Mouse (Mus musculus) embryonic fibroblast, embryonic 13.5 days (primary cell): ENCODE measurements at regions not wholly inside any gene's neighbourhood (a gene's known extent, or its start where the extent isn't known, plus 50 kb on each side); places are given as distances from the start of the nearest gene placed in this dataset.

Source experiments
- H3K27ac ChIP-seq: 2 replicates; pipeline ENCODE4 v1.5.1; 2012; ENCODE audit warnings: low read length, control low read depth, inconsistent platforms; ENCODE audit not compliant: insufficient read depth
- H3K4me1 ChIP-seq: 2 replicates; pipeline ENCODE4 v1.6.1; 2011; ENCODE audit warnings: low read length; ENCODE audit not compliant: control insufficient read depth, insufficient read depth
- H3K4me3 ChIP-seq: 2 replicates; pipeline ENCODE4 v1.5.1; 2011; ENCODE audit warnings: mild to moderate bottlenecking, control low read depth, low read length; ENCODE audit not compliant: insufficient read depth
- CTCF ChIP-seq: IDR thresholded peaks from 2 replicates; pipeline ENCODE4 v1.5.1; 2011; ENCODE audit warnings: mild to moderate bottlenecking, control low read depth, low read length, moderate library complexity, borderline replicate concordance; ENCODE audit not compliant: insufficient read depth
- POLR2A ChIP-seq: IDR thresholded peaks from 2 replicates; pipeline ENCODE4 v1.6.1; 2011; ENCODE audit warnings: low read depth, mild to moderate bottlenecking, control low read depth, low read length, moderate library complexity

DNA sequence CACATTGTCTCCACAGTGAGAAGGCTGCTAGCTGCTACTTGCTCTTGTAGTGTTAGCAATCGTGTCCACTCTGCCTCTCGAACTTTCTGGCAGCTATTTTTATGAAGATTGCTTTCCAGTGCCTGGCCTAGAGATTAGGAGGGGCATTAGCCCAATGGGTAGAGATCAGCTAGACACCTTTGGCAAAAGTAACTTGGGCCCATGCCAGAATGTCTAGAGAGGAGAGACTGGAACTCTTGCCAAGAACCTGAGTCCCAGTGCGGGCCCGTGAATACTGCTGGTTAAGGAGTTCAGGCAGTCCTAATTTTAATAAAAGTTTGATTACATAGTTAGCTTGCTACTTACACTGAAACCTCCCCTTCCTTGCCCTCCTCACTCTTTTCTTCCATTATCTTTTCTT is 648.8 kb downstream of the Slc4a3 start:
- Histone ChIP-seq H3K27ac (no peak overlapping the region), H3K4me1 (no peaks in the 10 kb centered on the region), H3K4me3 (no peak overlapping the region)
- TF ChIP-seq POLR2A, result no peak
- no peak for TF ChIP-seq CTCF

DNA sequence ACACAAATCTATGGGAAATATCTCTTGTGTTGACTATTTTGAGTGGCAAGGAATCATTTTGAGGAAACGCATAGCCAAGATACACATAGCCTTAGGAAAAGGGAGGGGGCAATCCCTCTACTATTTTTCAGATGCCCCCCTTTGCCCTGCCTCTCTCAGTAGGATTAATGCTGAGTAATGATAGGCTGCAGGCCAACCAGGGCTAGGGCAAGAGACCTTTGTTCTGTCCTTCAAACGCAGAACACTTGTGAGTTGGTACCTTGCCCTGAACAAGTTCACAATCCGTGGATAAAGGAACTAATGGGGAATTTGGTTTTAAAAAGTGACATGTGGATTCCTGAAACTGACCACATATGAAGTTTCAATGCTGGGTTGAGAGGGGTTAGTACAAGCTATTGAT is 651.6 kb downstream of the Slc4a3 start:
- H3K27ac ChIP-seq, result no peak overlapping the region
- no peak overlapping the region for H3K4me3 ChIP-seq
- H3K4me1 ChIP-seq, result no peaks in the 10 kb centered on the region; the same call in 1 of the 2 replicates
- TF ChIP-seq CTCF, result no peak
- no peak for TF ChIP-seq POLR2A

DNA sequence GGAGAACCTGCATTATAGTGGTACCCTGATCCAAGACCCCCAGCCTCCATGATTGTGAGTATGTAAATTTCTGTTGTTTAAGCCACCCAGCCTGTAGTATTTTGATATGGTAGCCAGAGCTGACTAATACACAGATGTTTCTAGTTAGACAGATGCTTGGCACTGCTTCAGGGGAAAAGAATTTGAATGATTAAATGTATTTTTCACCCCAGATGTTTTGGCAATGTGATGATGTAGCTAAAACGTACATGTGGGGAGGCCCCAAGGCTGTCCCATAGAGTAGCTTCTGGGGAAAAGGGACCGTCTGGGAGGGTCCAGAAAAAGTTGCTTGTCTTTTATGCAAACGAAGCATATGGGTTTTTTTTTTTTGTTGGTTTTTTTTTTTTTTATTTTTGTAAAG is 654.8 kb downstream of the Slc4a3 start:
- Histone ChIP-seq H3K4me1 (no peaks in the 10 kb centered on the region; the same call in 1 of the 2 replicates), H3K4me3 (no peak overlapping the region), H3K27ac (no peak overlapping the region)
- TF ChIP-seq CTCF, result no peak

DNA sequence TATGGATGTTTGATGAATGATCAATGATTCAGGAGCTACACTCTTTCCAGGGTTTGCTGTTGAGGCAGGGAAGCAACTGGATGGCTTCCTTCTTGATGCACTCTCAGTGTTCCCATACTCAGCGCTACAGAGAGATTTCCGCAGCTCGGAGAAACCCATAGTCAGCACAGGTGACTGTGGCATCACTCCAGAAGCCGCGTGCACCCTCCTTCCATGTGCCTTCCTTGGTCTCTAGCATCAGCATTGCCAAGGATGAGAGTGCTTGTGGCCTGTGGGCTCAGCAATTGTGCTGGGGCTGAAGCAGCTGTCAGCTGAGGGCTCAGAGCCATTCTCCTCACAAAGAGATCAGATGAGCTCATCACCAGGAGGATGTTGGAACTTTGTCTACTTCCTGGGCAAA is 666.4 kb downstream of the Slc4a3 start:
- H3K4me1 ChIP-seq, result no peaks in the 10 kb centered on the region
- H3K27ac ChIP-seq, result no peak overlapping the region
- H3K4me3 ChIP-seq, result no peak overlapping the region
- TF ChIP-seq CTCF (no peak), POLR2A (no peak)

DNA sequence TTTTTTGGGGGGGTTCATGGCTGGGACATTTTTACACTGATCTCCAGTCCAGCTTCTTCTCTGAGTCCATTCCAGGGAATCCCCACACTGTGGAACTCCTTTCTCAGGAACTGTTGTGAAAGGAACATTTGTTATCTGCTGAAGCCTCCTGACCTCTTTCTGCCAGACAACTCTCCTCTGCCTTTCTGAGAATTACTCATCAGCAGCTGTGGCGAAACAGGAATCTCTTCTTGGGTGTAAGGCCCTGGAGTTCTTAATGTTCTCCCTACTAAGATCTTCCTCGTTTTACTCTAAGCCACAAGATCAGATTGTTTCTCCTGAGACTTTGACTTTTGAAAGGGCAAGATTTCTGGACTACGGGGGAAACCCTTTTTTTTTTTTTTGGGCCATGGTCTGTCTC is 698.7 kb downstream of the Slc4a3 start:
- Histone ChIP-seq H3K4me3 (no peak overlapping the region), H3K4me1 (peaks cover 4% of the 10 kb centered on the region; the same call in 1 of the 2 replicates), H3K27ac (no peak overlapping the region)
- TF ChIP-seq CTCF, result no peak
- no peak for TF ChIP-seq POLR2A

DNA sequence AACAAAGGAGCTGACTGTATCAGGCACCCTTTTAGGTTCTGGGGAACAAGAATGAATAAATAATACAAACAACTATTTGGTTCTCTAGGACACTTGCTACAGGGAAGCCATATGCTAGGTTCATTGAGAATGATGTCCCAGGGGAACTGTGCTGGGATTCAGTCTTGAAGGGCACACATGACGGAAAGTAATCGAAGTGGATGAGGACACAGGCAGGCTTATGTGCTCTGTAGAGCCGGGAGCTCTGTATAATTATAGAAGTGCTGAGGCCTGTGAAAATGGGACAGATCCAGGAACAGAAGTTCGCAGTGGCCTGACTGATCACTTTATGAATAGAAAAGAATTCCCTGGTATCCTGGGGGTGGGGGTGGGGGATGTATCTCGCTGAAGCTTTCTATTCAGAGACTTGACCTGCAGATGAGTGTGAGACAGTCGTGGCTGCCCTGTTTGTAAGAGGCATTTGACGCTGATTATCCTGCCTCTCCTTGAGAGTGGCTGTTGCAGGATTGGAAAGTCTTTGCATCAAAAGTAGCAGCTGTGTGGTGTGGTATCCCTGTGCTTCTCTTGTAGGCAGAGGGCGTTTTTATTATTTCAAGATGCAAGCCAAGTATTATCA is 700.2 kb downstream of the Slc4a3 start:
- H3K27ac ChIP-seq, result no peak overlapping the region
- H3K4me1 ChIP-seq, result peaks cover 4% of the 10 kb centered on the region; the same call in 1 of the 2 replicates
- TF ChIP-seq CTCF (no peak), POLR2A (no peak)
- H3K4me3 ChIP-seq, result no peak overlapping the region

DNA sequence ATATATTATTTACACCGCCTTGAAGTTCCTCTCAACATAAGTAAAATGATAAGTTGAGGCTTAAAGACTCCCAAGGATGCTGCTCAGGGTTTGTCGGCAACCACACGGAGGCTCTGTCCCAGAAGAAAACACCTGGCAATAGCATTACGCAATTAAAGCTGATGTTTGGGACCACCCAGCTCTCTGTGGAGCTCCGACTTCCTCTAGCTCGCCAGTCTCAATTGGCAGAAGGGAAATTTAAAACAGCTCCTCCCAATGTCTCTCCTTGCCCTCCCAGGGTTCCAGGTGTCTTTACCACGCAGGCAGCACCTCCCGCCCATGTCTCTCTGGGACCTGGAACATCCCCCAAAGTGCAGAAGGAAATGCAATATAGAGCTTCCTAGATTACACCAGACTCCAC is 701.1 kb downstream of the Slc4a3 start:
- peaks cover 4% of the 10 kb centered on the region; the same call in 1 of the 2 replicates for H3K4me1 ChIP-seq
- H3K4me3 ChIP-seq, result no peak overlapping the region
- H3K27ac ChIP-seq, result no peak overlapping the region
- no peak for TF ChIP-seq CTCF
- TF ChIP-seq POLR2A, result no peak

DNA sequence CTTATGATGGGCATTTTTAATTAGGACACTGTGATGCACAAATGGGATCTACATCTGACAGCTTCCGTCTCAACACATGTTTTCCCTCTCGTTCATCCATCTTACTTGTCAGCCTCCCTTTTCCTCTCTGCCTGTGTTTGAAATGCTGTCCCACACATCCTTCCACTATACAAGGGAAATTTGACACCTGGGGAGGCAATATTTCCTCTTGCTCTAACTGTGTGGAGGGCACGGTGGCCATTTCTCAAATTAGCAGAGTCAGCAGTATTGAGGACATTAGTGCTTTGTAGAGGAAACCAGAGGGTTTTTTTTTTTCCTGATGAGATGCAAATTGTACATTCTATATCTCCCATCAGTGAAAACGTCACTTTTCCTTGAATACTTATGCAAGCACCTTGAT is 712.2 kb downstream of the Slc4a3 start:
- H3K4me3 ChIP-seq, result no peak overlapping the region
- H3K27ac ChIP-seq, result no peak overlapping the region
- H3K4me1 ChIP-seq, result no peaks in the 10 kb centered on the region
- TF ChIP-seq POLR2A (no peak), CTCF (no peak)

DNA sequence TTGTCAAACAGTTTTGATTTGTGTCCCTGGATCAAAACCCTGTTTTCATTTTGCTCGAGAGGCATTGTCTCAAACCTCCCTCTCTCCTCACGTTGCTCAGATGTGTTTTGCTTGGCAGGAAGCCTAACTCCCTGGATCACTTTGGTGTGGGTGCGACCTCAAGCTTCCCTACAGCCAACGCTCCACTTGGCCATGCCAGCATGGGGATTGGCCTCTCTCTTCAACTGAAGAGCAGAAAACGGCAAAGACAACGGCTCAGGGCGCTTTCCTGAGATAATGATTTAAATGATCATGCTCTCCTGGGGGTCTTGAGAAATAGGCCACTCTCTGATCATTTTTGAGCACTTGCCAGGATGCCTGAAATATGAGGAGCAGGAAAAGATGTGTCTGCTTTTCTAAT is 730.1 kb downstream of the Slc4a3 start:
- TF ChIP-seq CTCF (no peak), POLR2A (no peak)
- Histone ChIP-seq H3K27ac (no peak overlapping the region), H3K4me1 (no peaks in the 10 kb centered on the region), H3K4me3 (no peak overlapping the region)

DNA sequence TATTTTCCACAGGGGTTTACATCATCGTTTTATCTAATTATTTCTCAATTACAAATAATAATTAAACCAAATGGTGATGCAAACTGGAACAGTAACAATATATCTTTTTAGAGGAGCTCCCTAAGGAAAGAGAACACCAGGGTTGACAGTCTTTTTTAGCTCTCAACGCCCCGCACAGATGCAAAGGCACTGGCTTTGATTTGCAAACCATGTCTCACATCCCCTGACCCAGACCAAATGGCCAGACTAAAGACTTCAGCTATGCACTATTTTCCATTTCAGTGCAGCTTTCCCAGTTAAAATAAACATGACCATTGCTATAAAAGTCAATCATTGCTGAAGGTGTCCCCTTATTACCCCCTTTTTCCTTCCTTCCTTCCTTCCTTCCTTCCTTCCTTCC is 730.6 kb downstream of the Slc4a3 start:
- TF ChIP-seq CTCF (no peak), POLR2A (no peak)
- no peaks in the 10 kb centered on the region for H3K4me1 ChIP-seq
- H3K4me3 ChIP-seq, result no peak overlapping the region
- no peak overlapping the region for H3K27ac ChIP-seq

DNA sequence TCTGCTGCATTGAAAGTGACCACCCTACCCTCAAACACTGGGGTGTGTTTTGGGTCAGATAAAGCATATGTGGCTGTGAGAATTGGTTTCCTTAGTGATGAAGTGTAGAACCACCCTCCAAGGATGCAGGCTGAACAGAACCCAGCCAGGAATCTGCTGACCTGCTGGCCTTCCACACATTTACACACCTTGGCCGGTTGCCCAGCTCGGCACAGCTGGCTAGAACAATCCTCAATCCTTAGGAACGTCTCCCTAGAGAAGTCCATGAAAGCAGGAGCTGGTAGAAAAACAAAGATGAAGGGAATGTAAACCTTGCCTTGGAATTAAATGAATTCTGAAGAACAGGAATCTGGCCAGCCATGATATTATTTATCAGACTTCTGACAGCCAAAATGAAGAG is 737.3 kb downstream of the Slc4a3 start:
- TF ChIP-seq POLR2A (no peak), CTCF (no peak)
- H3K27ac ChIP-seq, result no peak overlapping the region
- H3K4me3 ChIP-seq, result no peak overlapping the region
- no peaks in the 10 kb centered on the region for H3K4me1 ChIP-seq
